Mouse (Mus musculus) bone marrow, adult 2 months (tissue): Measurements from ENCODE around the gene Mc3r.

ENCODE experiments used
- CTCF ChIP-seq: fragments of 200-500 bp; IDR thresholded peaks from 2 replicates; pipeline ENCODE4 v1.5.1; 2011; ENCODE audit warnings: low read length, control low read depth; ENCODE audit not compliant: control insufficient read depth, insufficient read depth
- POLR2A ChIP-seq: fragments of 200-500 bp; IDR thresholded peaks from 2 replicates; pipeline ENCODE4 v1.6.1; 2011; ENCODE audit warnings: low read depth, mild to moderate bottlenecking, control low read depth, low read length, borderline replicate concordance; ENCODE audit not compliant: control insufficient read depth

DNA sequence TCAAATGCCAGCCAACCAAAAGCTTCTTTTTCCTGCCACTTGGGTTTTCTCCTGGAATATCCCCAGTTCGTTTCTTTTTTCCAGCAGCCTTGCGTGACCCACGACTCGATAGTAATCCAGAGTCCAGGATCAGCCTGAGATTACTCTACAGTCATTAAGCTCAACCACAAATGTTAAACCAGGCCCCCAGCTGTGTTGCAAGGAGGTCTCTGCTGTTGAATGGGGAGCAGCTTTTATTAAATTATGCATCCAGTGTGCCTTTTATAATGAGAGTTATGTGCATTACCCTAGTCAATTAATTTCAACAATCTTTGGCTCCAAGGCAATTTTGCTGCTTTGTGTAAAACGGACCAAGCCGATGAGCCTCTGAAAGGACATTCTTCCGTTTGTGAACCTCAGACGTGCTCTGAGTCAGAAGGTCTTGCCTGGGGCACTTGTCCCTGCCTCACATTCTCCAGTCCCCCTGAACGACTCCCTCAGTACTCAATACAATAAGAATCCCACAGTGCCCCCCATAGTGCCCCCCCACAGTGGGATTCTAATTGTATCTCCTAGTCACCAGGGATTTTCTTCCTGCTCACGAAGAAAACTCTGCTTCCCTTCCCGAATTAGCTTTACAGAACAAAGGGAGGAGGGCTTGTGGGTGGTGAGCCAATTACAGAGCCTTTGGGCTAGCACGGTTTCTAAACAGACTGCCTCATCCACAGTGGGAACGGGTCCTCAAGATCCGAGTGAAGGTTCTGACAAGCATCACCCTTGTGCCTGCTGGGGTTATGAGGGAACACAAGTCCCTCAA is 51.0 kb downstream of the Mc3r start:
- TF ChIP-seq CTCF (no peak), POLR2A (no peak)
